Comparison of ENCODE assay signal across 21 mouse cellular contexts in genomic region chr13:76857024-76857423, GRCm38 (mm10).
"Had no signal": no experiment of that assay in that cellular context is flagged by ENCODE, and none has a peak within 500 bp of the region (broad histone marks: within the 10 kb centered on the region; RNA-seq: fewer than 3 reads in every experiment).

No protein-coding gene starts in this region.

- H3K4me1 ChIP-seq: midbrain, embryonic 12.5 days; neural tube, embryonic 15.5 days; stomach, embryonic 15.5 days had no signal

- H3K36me3 ChIP-seq: midbrain, embryonic 10.5 days; midbrain, embryonic 12.5 days; neural tube, embryonic 13.5 days; neural tube, embryonic 15.5 days; stomach, embryonic 15.5 days had no signal

- H3K4me3 ChIP-seq: midbrain, embryonic 10.5 days; midbrain, embryonic 12.5 days; myocyte; neural tube, embryonic 13.5 days; neural tube, embryonic 15.5 days; stomach, embryonic 15.5 days had no signal

- H3K27me3 ChIP-seq: midbrain, embryonic 12.5 days; neural tube, embryonic 15.5 days; stomach, embryonic 15.5 days had no signal

- ATAC-seq: midbrain, embryonic 16.5 days had no signal

- H3K9ac ChIP-seq: lung, embryonic 14.5 days; midbrain, embryonic 12.5 days; neural tube, embryonic 13.5 days; neural tube, embryonic 15.5 days; stomach, embryonic 15.5 days had no signal

- H3K27ac ChIP-seq: midbrain, embryonic 10.5 days; midbrain, embryonic 12.5 days; neural tube, embryonic 13.5 days; neural tube, embryonic 15.5 days; stomach, embryonic 15.5 days; stomach, postnatal 0 days had no signal

- H3K9me3 ChIP-seq: midbrain, embryonic 10.5 days; midbrain, embryonic 12.5 days; neural tube, embryonic 13.5 days; neural tube, embryonic 15.5 days; stomach, embryonic 15.5 days had no signal

- H3K4me2 ChIP-seq: lung, embryonic 14.5 days; midbrain, embryonic 12.5 days; neural tube, embryonic 13.5 days; neural tube, embryonic 15.5 days; stomach, embryonic 15.5 days had no signal

- DNase-seq: lung, adult 18-20 months; lung, embryonic 14.5 days; lung, postnatal 10 days; lung, postnatal 4 days; midbrain, embryonic 14.5 days; retina, postnatal 1 day; right cerebral cortex, adult 18-20 months; right cerebral cortex, postnatal 25 days; right cerebral cortex, postnatal 4 days; spleen, adult 18-20 months; thymus, adult 2 months; thymus, postnatal 25 days; thymus, postnatal 4 days had no signal
